Mouse (Mus musculus): ENCODE results near the gene Igf1r. TPM values are rescaled to one million over a fixed set of nuclear protein-coding genes. Genes with fewer than 3 reads are reported as not detected.
A peak's percentile ranks its signal among the peaks of the same experiment; 100 is the strongest.

Gene Igf1r
- polyA plus RNA-seq, 1 experiment from 2014 or later = 16.3 TPM

DNA sequence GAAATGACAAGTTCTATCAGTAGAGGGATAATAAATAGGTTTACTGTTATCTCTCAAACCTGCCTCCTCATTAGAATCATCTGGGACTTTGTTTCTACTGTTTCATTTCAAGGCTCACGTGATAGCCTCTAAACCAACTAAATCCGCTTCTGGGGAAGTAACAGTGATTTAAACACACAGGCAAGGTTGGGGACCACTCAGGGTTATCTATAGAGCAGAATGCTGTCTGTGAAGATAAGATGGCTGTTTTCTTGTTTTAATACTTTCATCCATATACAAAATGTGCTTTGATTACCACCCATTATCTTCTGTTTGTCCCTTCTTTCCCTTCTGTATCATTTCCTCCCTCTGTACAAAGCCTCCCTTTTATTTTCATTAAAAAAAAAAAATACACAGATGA, 172.7 kb downstream of the Igf1r start:
- no peaks in the 10 kb centered on the region for H3K36me3 ChIP-seq (ENCODE audit: control insufficient read depth, insufficient read depth, low read length)
- H3K27me3 ChIP-seq (replicated peaks; ENCODE audit: control insufficient read depth, insufficient read depth, low read length) = no peaks in the 10 kb centered on the region
- no peak overlapping the region for H3K27ac ChIP-seq (ENCODE audit: low read depth, low read length)
- no peaks in the 10 kb centered on the region for H3K9me3 ChIP-seq (replicated peaks; ENCODE audit: control insufficient read depth, low read length)
- H3K9ac ChIP-seq (ENCODE audit: low read length) = no peak overlapping the region
- ATAC-seq (no peak), DNase-seq (ENCODE audit: low spot score) (no peak)
- no peak overlapping the region for H3K4me3 ChIP-seq (ENCODE audit: low read depth, low read length)
- H3K4me2 ChIP-seq (ENCODE audit: low read length) = no peak overlapping the region
- 75% methylated on average over 2 of the region's 2 CpGs for WGBS
- peaks cover 11% of the 10 kb centered on the region for H3K4me1 ChIP-seq (ENCODE audit: control insufficient read depth, insufficient read depth, low read length)

DNA sequence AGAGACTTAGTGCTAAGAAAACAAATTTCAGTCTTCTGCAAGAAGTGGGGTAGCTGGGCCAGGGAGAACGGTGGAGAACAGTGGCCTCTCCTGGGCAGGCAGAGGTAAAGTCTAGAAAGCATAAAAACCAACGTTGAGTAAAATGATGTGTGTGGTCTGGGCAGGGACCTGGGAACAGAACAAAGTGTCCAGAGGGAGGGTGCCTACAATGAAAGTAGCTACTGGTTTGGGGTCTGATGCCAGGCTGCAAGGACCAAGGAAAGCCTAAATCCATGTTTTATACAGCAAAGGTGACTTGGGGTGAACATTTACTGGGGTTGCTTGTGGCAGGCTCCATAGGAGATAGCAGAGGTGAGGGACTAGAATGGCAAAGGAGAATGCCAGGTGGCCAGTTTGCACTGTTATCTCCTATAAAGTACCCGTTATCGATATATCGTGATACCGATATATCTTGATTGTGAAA, 175.2 kb downstream of the Igf1r start:
- DNase-seq (ENCODE audit: low spot score) (peak; percentile 62), ATAC-seq (0 out of 2 replicates have a peak, but pooled peaks have one; percentile 8)
- WGBS = 38% methylated on average over 6 of the region's 6 CpGs
- H3K4me1 ChIP-seq (ENCODE audit: control insufficient read depth, insufficient read depth, low read length) = peaks cover 13% of the 10 kb centered on the region
- H3K4me2 ChIP-seq (ENCODE audit: low read length) = peak overlapping the region; percentile 67
- no peaks in the 10 kb centered on the region for H3K9me3 ChIP-seq (replicated peaks; ENCODE audit: control insufficient read depth, low read length)
- peak overlapping the region; percentile 71 for H3K9ac ChIP-seq (ENCODE audit: low read length)
- H3K27ac ChIP-seq (ENCODE audit: low read depth, low read length) = peak overlapping the region; percentile 88
- no peaks in the 10 kb centered on the region for H3K36me3 ChIP-seq (ENCODE audit: control insufficient read depth, insufficient read depth, low read length)
- H3K4me3 ChIP-seq (ENCODE audit: low read depth, low read length) = peak overlapping the region; percentile 52; the same call in 1 of the 2 replicates
- no peaks in the 10 kb centered on the region for H3K27me3 ChIP-seq (replicated peaks; ENCODE audit: control insufficient read depth, insufficient read depth, low read length)

DNA sequence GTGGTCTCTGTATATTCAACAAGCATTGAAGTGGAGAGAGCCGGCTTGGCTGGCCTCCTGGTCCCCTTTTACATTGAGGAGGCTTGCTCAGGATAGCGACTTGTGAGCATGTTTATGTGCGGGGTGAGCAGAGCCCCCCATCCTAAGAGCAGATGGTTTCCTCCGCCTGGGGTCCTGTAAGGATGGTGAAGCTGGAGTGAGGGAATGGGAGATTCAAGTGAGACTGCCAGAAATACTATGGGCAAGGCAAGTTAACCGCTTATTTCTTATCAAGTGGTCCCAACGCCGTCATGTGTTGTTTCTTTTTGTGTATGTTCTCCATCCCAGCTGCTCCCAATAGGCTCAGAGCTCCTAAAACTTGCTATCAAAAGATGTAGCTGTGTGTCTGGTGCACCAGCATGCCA, 175.6 kb downstream of the Igf1r start:
- WGBS = 8% methylated on average over 7 of the region's 7 CpGs
- peaks cover 13% of the 10 kb centered on the region for H3K4me1 ChIP-seq (ENCODE audit: control insufficient read depth, insufficient read depth, low read length)

DNA sequence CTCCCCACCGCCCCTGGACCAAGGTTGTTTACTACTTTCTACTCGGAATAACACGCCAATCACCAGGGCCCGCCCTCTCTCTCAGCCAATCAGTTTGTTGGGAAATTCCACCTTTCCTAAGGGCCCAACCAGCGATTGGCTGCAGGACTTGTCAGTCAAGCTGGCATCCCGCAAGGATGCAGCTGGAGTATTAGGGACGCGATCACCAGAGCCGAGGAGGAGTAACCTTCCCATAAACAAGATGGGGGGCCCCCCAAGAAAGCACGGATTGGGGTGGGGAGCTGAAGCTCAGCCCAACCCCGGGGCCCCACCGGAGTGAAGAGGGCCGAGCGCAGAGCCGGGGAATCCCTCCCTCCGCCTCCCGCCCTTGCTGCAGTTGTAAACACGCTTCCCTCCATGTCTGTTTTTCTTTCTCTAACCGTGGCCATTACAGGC, 176.5 kb downstream of the Igf1r start:
- Histone ChIP-seq H3K4me3 (ENCODE audit: low read depth, low read length) (peak overlapping the region; percentile 52), H3K4me1 (ENCODE audit: control insufficient read depth, insufficient read depth, low read length) (peaks cover 13% of the 10 kb centered on the region), H3K9ac (ENCODE audit: low read length) (peak overlapping the region; percentile 71), H3K9me3 (replicated peaks; ENCODE audit: control insufficient read depth, low read length) (no peaks in the 10 kb centered on the region), H3K4me2 (ENCODE audit: low read length) (peak overlapping the region; percentile 67), H3K27me3 (replicated peaks; ENCODE audit: control insufficient read depth, insufficient read depth, low read length) (no peaks in the 10 kb centered on the region), H3K36me3 (ENCODE audit: control insufficient read depth, insufficient read depth, low read length) (no peaks in the 10 kb centered on the region), H3K27ac (ENCODE audit: low read depth, low read length) (peak overlapping the region; percentile 97)
- WGBS = 0% methylated on average over 19 of the region's 19 CpGs
- DNase-seq (ENCODE audit: low spot score) (peak; percentile 100), ATAC-seq (peak; percentile 94)

More for the DNA sequence above, 175.6 kb downstream of the Igf1r start:
- ATAC-seq = peak; percentile 13; the same call in 1 of the 2 replicates
- peak overlapping the region; percentile 71 for H3K9ac ChIP-seq (ENCODE audit: low read length)
- peak overlapping the region; percentile 67 for H3K4me2 ChIP-seq (ENCODE audit: low read length)
- no peaks in the 10 kb centered on the region for H3K36me3 ChIP-seq (ENCODE audit: control insufficient read depth, insufficient read depth, low read length)
- H3K27ac ChIP-seq (ENCODE audit: low read depth, low read length) = peak overlapping the region; percentile 88
- DNase-seq (ENCODE audit: low spot score) = peak; percentile 60
- H3K27me3 ChIP-seq (replicated peaks; ENCODE audit: control insufficient read depth, insufficient read depth, low read length) = no peaks in the 10 kb centered on the region
- H3K4me3 ChIP-seq (ENCODE audit: low read depth, low read length) = peak overlapping the region; percentile 52
- H3K9me3 ChIP-seq (replicated peaks; ENCODE audit: control insufficient read depth, low read length) = no peaks in the 10 kb centered on the region

DNA sequence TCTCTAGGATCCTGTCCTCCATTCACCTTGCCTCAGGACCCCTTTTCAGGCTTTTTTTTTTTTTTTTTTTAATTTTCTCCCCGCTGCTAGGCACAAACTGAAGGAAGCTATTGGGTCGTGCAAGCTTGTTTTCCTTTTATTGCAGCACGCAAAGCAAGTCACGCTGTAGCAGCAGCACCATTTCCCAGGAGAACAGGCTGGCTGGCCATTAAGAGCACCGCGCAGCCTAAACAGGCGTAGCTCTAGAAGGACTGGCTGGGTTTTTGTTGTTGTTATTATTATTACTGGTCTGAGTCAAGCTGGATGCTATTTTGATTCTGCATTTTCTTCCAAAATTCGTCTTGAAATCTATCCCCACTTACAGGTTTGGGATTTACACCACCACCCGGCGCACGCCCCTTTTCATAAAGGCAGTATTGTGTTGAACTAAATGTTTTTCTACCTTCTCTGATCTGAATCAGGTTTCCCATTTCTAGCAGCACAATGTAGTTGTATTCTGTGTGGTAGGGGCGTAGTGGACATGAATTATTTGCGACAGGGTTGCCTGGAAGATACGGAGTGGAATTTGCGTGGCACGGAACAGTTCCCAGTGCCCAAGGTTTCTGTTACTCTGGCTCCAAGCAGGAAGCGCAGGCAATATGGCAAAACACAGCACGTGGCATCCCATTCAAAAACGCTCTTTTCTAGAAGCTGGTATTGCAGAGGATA, 177.1 kb downstream of the Igf1r start:
- Histone ChIP-seq H3K27me3 (replicated peaks; ENCODE audit: control insufficient read depth, insufficient read depth, low read length) (no peaks in the 10 kb centered on the region), H3K4me1 (ENCODE audit: control insufficient read depth, insufficient read depth, low read length) (peaks cover 13% of the 10 kb centered on the region), H3K4me2 (ENCODE audit: low read length) (peak overlapping the region; percentile 67), H3K27ac (ENCODE audit: low read depth, low read length) (peak overlapping the region; percentile 97), H3K9me3 (replicated peaks; ENCODE audit: control insufficient read depth, low read length) (no peaks in the 10 kb centered on the region), H3K4me3 (ENCODE audit: low read depth, low read length) (peak overlapping the region; percentile 52), H3K36me3 (ENCODE audit: control insufficient read depth, insufficient read depth, low read length) (no peaks in the 10 kb centered on the region), H3K9ac (ENCODE audit: low read length) (peak overlapping the region; percentile 71)
- DNase-seq (ENCODE audit: low spot score) (peak; percentile 95), ATAC-seq (peak; percentile 60)
- WGBS = under 1% methylated on average over 19 of the region's 19 CpGs

DNA sequence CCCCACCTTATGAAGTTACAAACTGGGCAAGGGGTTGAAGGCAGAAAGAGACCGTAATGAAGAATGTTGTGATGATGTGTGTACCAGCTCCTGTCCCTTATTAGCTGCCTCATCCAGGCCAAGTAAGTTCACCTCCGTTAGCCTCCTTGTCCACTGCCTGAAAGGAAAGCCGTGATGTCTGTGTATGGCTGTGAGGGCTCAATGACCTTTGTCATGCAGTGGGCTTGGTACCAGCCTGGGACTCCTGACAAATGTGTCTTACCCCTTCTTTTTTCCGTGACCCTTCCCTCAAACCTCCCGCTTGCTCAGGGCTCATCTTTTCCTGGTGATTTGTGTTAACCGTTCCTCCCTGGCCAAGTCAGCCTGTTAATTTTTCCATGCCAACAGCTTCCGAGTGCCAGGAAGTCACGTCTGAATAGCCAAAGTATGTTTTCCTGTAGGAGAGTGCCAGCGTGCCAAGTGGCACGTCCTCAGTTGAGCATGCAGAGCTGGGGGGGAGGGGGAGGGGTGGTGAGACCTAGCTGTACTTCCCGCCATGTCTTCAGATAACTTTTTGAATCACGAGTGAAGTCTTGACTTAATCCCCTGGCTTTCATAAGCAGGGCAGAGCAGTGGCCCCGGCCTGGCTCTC, 178.4 kb downstream of the Igf1r start:
- ATAC-seq (no peak), DNase-seq (ENCODE audit: low spot score) (peak; percentile 32)
- Histone ChIP-seq H3K4me1 (ENCODE audit: control insufficient read depth, insufficient read depth, low read length) (peaks cover 13% of the 10 kb centered on the region), H3K36me3 (ENCODE audit: control insufficient read depth, insufficient read depth, low read length) (no peaks in the 10 kb centered on the region), H3K27ac (ENCODE audit: low read depth, low read length) (no peak overlapping the region), H3K27me3 (replicated peaks; ENCODE audit: control insufficient read depth, insufficient read depth, low read length) (no peaks in the 10 kb centered on the region), H3K4me3 (ENCODE audit: low read depth, low read length) (no peak overlapping the region), H3K9me3 (replicated peaks; ENCODE audit: control insufficient read depth, low read length) (no peaks in the 10 kb centered on the region), H3K4me2 (ENCODE audit: low read length) (no peak overlapping the region), H3K9ac (ENCODE audit: low read length) (no peak overlapping the region)
- WGBS = 58% methylated on average over 13 of the region's 13 CpGs

DNA sequence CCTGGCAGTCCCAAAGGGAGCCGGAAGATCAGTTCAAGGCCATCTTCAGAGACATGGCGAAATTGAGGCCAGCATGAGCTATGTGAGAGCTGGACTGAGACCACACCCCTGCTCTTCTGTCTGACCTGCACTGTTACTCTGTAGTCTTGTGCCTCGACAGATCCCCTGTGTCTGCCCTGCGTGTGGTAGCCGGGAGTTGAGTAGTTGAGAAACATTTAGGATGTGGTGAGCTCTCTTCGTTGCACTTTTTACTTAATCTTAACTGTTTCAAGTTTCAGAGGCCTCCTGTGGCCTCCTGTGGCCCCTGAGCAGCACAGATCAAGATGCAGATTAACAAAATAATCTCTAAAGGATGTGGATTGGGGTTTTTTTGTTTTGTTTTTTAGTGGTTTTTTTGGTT, 181.1 kb downstream of the Igf1r start:
- WGBS = 40% methylated on average over 6 of the region's 6 CpGs
- H3K36me3 ChIP-seq (ENCODE audit: control insufficient read depth, insufficient read depth, low read length) = no peaks in the 10 kb centered on the region
- no peak overlapping the region for H3K4me2 ChIP-seq (ENCODE audit: low read length)
- H3K9ac ChIP-seq (ENCODE audit: low read length) = no peak overlapping the region
- ATAC-seq (no peak), DNase-seq (ENCODE audit: low spot score) (no peak)
- no peak overlapping the region for H3K4me3 ChIP-seq (ENCODE audit: low read depth, low read length)
- no peak overlapping the region for H3K27ac ChIP-seq (ENCODE audit: low read depth, low read length)
- H3K4me1 ChIP-seq (ENCODE audit: control insufficient read depth, insufficient read depth, low read length) = peaks cover 6% of the 10 kb centered on the region
- no peaks in the 10 kb centered on the region for H3K9me3 ChIP-seq (replicated peaks; ENCODE audit: control insufficient read depth, low read length)
- no peaks in the 10 kb centered on the region for H3K27me3 ChIP-seq (replicated peaks; ENCODE audit: control insufficient read depth, insufficient read depth, low read length)

DNA sequence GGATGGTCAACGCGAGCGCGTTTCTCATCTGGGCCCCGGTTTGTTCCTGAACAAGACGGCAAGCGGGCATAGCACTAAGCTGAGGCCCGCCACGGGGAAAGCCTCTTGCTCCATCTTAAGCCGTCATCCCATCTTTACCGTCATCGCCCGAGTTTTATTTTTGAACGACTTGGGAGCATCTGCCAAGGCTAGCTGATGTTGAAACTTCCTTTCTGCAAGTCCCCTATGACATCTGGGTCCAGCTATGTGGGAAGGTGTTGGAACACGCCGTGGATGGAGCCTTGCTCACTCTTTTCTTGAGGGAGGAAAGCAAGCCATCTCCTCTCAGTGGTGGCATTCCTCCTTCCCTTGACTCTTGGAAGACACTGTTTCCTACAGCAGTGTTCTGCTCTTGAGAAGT, 182.3 kb downstream of the Igf1r start:
- DNase-seq (ENCODE audit: low spot score) = no peak
- Histone ChIP-seq H3K36me3 (ENCODE audit: control insufficient read depth, insufficient read depth, low read length) (no peaks in the 10 kb centered on the region), H3K4me1 (ENCODE audit: control insufficient read depth, insufficient read depth, low read length) (peaks cover 7% of the 10 kb centered on the region), H3K4me3 (ENCODE audit: low read depth, low read length) (no peak overlapping the region), H3K27ac (ENCODE audit: low read depth, low read length) (no peak overlapping the region), H3K9me3 (replicated peaks; ENCODE audit: control insufficient read depth, low read length) (no peaks in the 10 kb centered on the region), H3K4me2 (ENCODE audit: low read length) (no peak overlapping the region), H3K27me3 (replicated peaks; ENCODE audit: control insufficient read depth, insufficient read depth, low read length) (no peaks in the 10 kb centered on the region), H3K9ac (ENCODE audit: low read length) (no peak overlapping the region)
- no peak for ATAC-seq
- WGBS = 93% methylated on average over 16 of the region's 16 CpGs

DNA sequence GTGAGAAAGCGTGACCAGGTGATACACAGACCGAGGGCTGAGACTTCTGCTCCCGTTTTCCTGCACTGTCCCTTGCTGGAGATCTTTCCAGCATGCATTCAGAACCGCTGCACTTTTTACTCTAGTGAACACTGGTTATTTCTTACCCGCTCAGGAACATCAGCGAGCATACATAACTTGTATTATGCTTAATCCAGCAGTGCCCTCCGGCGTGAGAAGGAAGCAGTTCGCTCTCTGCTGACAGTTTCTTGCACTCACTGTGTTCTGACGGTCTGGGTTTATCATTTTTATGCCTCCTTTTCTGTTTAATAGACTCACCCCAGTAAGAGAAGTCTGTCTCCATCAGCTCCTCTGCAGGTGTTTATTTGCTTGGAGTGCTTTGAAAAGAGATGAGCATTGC, 183.4 kb downstream of the Igf1r start:
- ATAC-seq = no peak

More for the DNA sequence above, 183.4 kb downstream of the Igf1r start:
- H3K36me3 ChIP-seq (ENCODE audit: control insufficient read depth, insufficient read depth, low read length) = no peaks in the 10 kb centered on the region
- H3K4me2 ChIP-seq (ENCODE audit: low read length) = no peak overlapping the region
- H3K4me1 ChIP-seq (ENCODE audit: control insufficient read depth, insufficient read depth, low read length) = peaks cover 4% of the 10 kb centered on the region; the same call in 1 of the 2 replicates
- no peak overlapping the region for H3K27ac ChIP-seq (ENCODE audit: low read depth, low read length)
- 73% methylated on average over 10 of the region's 10 CpGs for WGBS
- peak; percentile 16 for DNase-seq (ENCODE audit: low spot score)
- H3K9ac ChIP-seq (ENCODE audit: low read length) = no peak overlapping the region
- H3K9me3 ChIP-seq (replicated peaks; ENCODE audit: control insufficient read depth, low read length) = no peaks in the 10 kb centered on the region
- no peak overlapping the region for H3K4me3 ChIP-seq (ENCODE audit: low read depth, low read length)
- H3K27me3 ChIP-seq (replicated peaks; ENCODE audit: control insufficient read depth, insufficient read depth, low read length) = no peaks in the 10 kb centered on the region

Data from forebrain, embryonic 14.5 days (tissue).